Mouse (Mus musculus) testis, adult 10 weeks (tissue): Measurements from ENCODE around the gene Olfr1484. TPM values are rescaled to one million over a fixed set of nuclear protein-coding genes. Genes with fewer than 3 reads are reported as not detected.

ENCODE experiments used
- polyA plus RNA-seq: library from polyadenylated mRNA; stranded (reverse); fragments of 350-450 nt; fragmentation: Illumina TruSeq; extraction: RNeasy Lipid Tissue Mini Kit (QIAGEN cat#74804); gene quantifications from one replicate; pipeline ENCODE4 v1.2.3, GENCODE M21; 2014; ENCODE audit warnings: low read depth, low replicate concordance

Olfr1484 gene
- not detected for polyA plus RNA-seq

GRCm38 (mm10) chr19:13583211-13583610 is at the start of gene Olfr1484:
Olfr1484 (plus strand) TSS chr19:13583511.

GRCm38 (mm10) chr19:13617075-13617474 is 33.8 kb downstream of the Olfr1484 start, which contains the start of gene Olfr1487:
Olfr1487 (plus strand) TSS chr19:13617375.

GRCm38 (mm10) chr19:13631321-13631720 is 48.0 kb downstream of the Olfr1484 start, which contains the start of gene Olfr1489:
Olfr1489 (plus strand) TSS chr19:13631621.

Other genes starting within 250 kb of the Olfr1484 start
- not detected for gene Olfr1466, start 244.6 kb upstream of the Olfr1484 start, polyA plus RNA-seq
- not detected for gene Olfr1467, start 221.3 kb upstream of the Olfr1484 start, polyA plus RNA-seq
- gene Olfr1469, start 175.7 kb upstream of the Olfr1484 start, polyA plus RNA-seq, result not detected
- gene Olfr1471, start 140.1 kb upstream of the Olfr1484 start, polyA plus RNA-seq, result not detected
- not detected for gene Olfr1472, start 127.4 kb upstream of the Olfr1484 start, polyA plus RNA-seq
- gene Olfr1474, start 113.9 kb upstream of the Olfr1484 start, polyA plus RNA-seq, result not detected
- not detected for gene Olfr1475, start 103.3 kb upstream of the Olfr1484 start, polyA plus RNA-seq
- gene Olfr1477, start 83.0 kb upstream of the Olfr1484 start, polyA plus RNA-seq, result not detected
- not detected for gene Olfr1480, start 55.6 kb upstream of the Olfr1484 start, polyA plus RNA-seq
- gene Olfr1487, start 33.9 kb downstream of the Olfr1484 start, polyA plus RNA-seq, result not detected
- not detected for gene Olfr1489, start 48.1 kb downstream of the Olfr1484 start, polyA plus RNA-seq
- not detected for gene Olfr1490, start 67.6 kb downstream of the Olfr1484 start, polyA plus RNA-seq
- not detected for gene Olfr1491, start 113.8 kb downstream of the Olfr1484 start, polyA plus RNA-seq
- gene Olfr1493-ps1, start 139.8 kb downstream of the Olfr1484 start, polyA plus RNA-seq, result not detected
- not detected for gene Olfr1494, start 156.2 kb downstream of the Olfr1484 start, polyA plus RNA-seq
- gene Olfr1495, start 181.1 kb downstream of the Olfr1484 start, polyA plus RNA-seq, result not detected
- gene Olfr1496, start 194.4 kb downstream of the Olfr1484 start, polyA plus RNA-seq, result not detected
- gene Olfr1497, start 214.7 kb downstream of the Olfr1484 start, polyA plus RNA-seq, result not detected
- gene Olfr1499, start 235.9 kb downstream of the Olfr1484 start, polyA plus RNA-seq, result not detected
- not detected for gene Olfr1500, start 247.0 kb downstream of the Olfr1484 start, polyA plus RNA-seq